Mouse (Mus musculus): Measurements from ENCODE around the gene Ggact. TPM values are rescaled to one million over a fixed set of nuclear protein-coding genes. Genes with fewer than 3 reads are reported as not detected.

Gene Ggact
- polyA plus RNA-seq, 1 experiment from 2014 or later, result 17.0 TPM

DNA sequence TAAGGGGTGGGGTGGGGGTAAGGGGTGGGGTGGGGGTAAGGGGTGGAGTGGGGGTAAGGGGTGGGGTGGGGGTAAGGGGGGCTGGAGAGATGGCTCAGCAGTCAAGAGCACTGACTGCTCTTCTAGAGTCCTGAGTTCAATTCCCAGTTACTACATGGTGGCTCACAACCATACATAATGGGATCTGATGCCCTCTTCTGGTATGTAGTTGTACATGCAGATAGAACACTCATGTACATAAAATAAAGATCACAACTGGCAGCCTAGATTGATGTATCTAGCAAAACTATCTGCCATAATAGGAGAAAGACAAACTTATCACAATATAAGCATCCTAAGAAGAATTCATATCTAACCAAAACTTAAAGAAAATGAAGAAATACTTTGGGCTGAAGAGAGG is 15.0 kb downstream of the Ggact start:
- H3K36me3 ChIP-seq, result no peaks in the 10 kb centered on the region
- H3K4me3 ChIP-seq (replicated peaks), result no peak overlapping the region
- no peak for ATAC-seq (replicated peaks; ENCODE audit: low FRiP score)
- no peaks in the 10 kb centered on the region for H3K27me3 ChIP-seq
- H3K27ac ChIP-seq, result no peak overlapping the region
- no peaks in the 10 kb centered on the region for H3K9me3 ChIP-seq (replicated peaks)
- H3K4me2 ChIP-seq, result no peak overlapping the region
- H3K4me1 ChIP-seq, result peaks cover 26% of the 10 kb centered on the region
- H3K9ac ChIP-seq, result no peak overlapping the region

DNA sequence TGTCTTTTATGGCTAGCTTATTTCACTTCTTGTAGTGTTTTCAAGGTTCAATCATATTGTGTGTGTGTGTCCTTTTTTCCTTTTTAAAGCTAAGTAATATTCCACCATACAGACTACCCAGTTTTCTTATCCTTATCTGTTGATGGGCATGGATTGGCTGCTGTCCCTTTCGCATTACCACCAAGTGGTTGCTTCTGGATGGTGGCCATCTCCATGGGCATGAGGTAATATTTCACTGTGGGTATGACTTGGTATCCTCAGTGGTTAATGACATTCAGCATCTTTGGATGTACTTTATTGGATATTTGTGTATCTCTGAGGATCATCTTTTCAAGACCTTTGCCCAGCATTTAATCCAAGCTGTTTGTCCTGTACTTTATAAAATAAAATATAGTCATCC is 17.5 kb downstream of the Ggact start:
- H3K9ac ChIP-seq, result no peak overlapping the region
- no peaks in the 10 kb centered on the region for H3K9me3 ChIP-seq (replicated peaks)
- H3K27ac ChIP-seq, result no peak overlapping the region
- 90% methylated on average over 1 of the region's 1 CpGs for WGBS
- peaks cover 6% of the 10 kb centered on the region for H3K4me1 ChIP-seq
- no peak overlapping the region for H3K4me2 ChIP-seq
- no peak overlapping the region for H3K4me3 ChIP-seq (replicated peaks)
- H3K36me3 ChIP-seq, result peaks cover 5% of the 10 kb centered on the region; the same call in 1 of the 2 replicates
- H3K27me3 ChIP-seq, result no peaks in the 10 kb centered on the region
- ATAC-seq (replicated peaks; ENCODE audit: low FRiP score), result no peak

DNA sequence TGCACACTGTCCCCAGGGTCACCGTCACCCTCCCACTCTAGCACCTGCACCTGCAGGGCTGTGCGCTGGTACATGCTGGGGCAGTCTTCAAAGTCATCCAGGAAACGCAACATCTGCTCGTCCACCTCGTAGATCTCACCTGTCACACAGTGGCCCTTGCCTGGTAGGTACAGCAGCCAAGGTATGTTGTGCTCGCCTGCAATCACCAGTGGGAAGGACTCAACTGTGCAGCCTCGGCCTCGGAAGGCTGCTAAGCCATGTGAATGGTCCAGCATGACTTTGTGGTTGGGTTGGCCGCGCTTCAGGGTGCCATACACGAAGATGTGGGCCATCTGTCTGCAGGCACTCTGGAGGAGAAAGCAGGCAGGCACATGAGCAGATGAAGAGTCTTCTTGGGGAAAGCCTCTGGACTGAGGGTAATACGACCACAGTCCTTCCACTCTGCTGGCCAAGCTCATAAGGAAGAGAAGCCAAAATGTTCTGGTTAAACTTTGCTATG is 22.0 kb downstream of the Ggact start:
- ATAC-seq (replicated peaks; ENCODE audit: low FRiP score), result no peak
- WGBS, result 89% methylated on average over 12 of the region's 12 CpGs
- Histone ChIP-seq H3K36me3 (peaks cover 5% of the 10 kb centered on the region; the same call in 1 of the 2 replicates), H3K4me2 (no peak overlapping the region), H3K9me3 (replicated peaks) (no peaks in the 10 kb centered on the region), H3K27me3 (no peaks in the 10 kb centered on the region), H3K4me3 (replicated peaks) (no peak overlapping the region), H3K4me1 (no peaks in the 10 kb centered on the region), H3K9ac (no peak overlapping the region), H3K27ac (no peak overlapping the region)

DNA sequence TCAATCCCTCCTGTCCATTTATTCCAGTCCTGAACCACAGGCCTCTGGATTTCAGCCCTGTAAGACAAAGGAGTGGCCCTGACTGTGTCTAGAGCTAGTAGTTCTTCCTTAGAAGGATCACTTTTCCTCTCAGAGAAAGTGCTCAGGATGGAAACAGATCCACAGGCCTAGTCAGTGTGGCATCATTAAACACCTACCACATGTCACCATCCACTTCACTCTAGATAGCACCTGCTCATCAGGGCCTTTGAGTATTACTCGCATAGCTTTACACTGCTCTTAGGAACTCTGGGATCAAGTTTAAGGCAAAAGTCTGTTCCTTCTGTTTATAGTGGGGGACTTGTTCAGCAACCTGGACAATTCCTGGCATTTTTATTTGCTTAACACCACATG is 25.1 kb downstream of the Ggact start:
- Histone ChIP-seq H3K9me3 (replicated peaks) (no peaks in the 10 kb centered on the region), H3K36me3 (peaks cover 5% of the 10 kb centered on the region; the same call in 1 of the 2 replicates), H3K4me3 (replicated peaks) (no peak overlapping the region), H3K27ac (no peak overlapping the region), H3K4me2 (no peak overlapping the region), H3K4me1 (peaks cover 6% of the 10 kb centered on the region), H3K9ac (no peak overlapping the region), H3K27me3 (no peaks in the 10 kb centered on the region)
- WGBS, result 67% methylated on average over 1 of the region's 1 CpGs
- ATAC-seq (replicated peaks; ENCODE audit: low FRiP score), result no peak

DNA sequence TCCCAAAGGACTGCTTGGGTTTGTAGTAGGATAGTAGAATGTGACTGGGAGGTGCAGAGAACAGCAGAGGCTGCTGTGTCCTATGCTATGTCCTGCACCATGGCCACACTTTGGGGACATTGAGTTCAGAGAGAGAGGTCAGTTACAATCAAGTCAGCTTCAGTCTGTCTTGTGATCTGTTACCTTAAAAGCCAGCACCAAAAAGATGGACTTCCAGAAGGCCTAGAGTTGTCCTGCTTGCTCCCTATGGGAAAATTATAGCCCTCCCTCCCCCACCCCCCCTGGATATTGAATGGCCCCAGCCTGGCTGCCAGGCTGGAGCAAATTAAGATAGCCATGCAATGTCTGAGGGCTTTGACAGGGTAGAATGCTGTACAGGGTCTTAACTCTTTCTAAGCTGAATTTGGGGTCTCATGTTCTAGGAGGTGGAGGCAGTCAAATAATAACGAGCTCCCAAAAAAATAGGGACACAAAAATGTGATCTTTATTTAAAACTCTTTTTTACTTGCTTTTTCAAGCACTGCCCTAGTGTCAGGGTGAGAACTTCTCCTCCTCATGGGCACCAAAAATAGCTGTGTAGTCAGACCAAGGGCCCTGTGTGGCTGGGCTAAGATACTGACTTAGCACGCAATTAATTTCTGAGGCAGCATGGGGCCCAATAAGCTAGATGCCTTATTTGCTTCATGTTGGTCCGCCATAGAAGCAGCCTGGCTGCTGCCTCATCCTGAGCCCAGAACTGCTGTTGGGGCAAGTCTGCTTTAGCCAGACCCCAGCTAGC is 25.7 kb downstream of the Ggact start:
- Histone ChIP-seq H3K4me2 (no peak overlapping the region), H3K9ac (no peak overlapping the region), H3K4me3 (replicated peaks) (no peak overlapping the region), H3K27ac (no peak overlapping the region), H3K27me3 (no peaks in the 10 kb centered on the region), H3K36me3 (peaks cover 5% of the 10 kb centered on the region; the same call in 1 of the 2 replicates), H3K4me1 (peaks cover 12% of the 10 kb centered on the region), H3K9me3 (replicated peaks) (no peaks in the 10 kb centered on the region)
- WGBS, result 88% methylated on average over 3 of the region's 3 CpGs
- no peak for ATAC-seq (replicated peaks; ENCODE audit: low FRiP score)

DNA sequence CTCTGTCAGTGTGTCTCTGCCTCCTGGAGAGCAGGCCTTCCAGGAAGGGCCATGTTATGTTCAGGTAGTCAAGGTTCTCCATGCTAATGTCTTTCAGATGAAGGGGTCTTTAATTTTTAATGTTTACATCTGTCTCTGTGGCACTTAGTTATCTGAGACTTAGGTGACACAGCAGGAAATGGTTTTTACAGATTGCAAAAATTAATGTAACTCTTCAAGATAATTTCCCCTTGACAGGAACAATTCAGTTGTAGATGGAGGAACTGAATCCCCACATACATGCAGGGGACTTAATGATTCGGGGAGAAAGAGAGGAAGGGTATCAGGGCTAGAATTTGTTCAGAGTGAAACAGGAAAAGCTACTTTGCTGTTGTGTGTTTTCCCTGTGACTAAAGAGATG is 26.3 kb downstream of the Ggact start:
- H3K4me2 ChIP-seq, result no peak overlapping the region
- no peaks in the 10 kb centered on the region for H3K27me3 ChIP-seq
- H3K9me3 ChIP-seq (replicated peaks), result no peaks in the 10 kb centered on the region
- H3K4me1 ChIP-seq, result peaks cover 18% of the 10 kb centered on the region
- 86% methylated on average over 1 of the region's 1 CpGs for WGBS
- H3K27ac ChIP-seq, result no peak overlapping the region
- H3K36me3 ChIP-seq, result peaks cover 5% of the 10 kb centered on the region; the same call in 1 of the 2 replicates
- ATAC-seq (replicated peaks; ENCODE audit: low FRiP score), result no peak
- H3K9ac ChIP-seq, result no peak overlapping the region
- no peak overlapping the region for H3K4me3 ChIP-seq (replicated peaks)

DNA sequence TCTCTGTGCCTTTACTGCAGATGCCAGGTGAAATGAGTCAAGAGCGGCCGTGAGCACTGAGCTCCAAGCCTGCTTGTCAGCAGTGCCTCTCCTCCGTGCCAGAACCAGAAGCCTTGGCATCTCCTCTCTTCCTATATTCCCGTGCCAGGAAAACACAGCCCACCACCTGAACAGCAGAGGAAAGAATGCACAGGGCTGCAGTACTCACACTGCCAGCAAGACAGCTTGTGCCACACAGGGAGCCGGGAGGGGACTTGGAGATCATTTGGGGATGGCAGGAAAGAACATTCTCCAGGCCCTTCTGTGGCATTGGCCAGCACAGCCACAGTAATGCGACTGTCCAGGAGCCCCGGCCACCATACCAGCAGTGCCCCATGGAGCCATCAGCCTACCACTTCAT is 27.7 kb downstream of the Ggact start:
- Histone ChIP-seq H3K9ac (no peak overlapping the region), H3K27ac (no peak overlapping the region), H3K9me3 (replicated peaks) (no peaks in the 10 kb centered on the region), H3K4me2 (no peak overlapping the region), H3K27me3 (no peaks in the 10 kb centered on the region), H3K4me3 (replicated peaks) (no peak overlapping the region), H3K36me3 (no peaks in the 10 kb centered on the region), H3K4me1 (peaks cover 24% of the 10 kb centered on the region)
- no peak for ATAC-seq (replicated peaks; ENCODE audit: low FRiP score)
- WGBS, result 91% methylated on average over 7 of the region's 7 CpGs

DNA sequence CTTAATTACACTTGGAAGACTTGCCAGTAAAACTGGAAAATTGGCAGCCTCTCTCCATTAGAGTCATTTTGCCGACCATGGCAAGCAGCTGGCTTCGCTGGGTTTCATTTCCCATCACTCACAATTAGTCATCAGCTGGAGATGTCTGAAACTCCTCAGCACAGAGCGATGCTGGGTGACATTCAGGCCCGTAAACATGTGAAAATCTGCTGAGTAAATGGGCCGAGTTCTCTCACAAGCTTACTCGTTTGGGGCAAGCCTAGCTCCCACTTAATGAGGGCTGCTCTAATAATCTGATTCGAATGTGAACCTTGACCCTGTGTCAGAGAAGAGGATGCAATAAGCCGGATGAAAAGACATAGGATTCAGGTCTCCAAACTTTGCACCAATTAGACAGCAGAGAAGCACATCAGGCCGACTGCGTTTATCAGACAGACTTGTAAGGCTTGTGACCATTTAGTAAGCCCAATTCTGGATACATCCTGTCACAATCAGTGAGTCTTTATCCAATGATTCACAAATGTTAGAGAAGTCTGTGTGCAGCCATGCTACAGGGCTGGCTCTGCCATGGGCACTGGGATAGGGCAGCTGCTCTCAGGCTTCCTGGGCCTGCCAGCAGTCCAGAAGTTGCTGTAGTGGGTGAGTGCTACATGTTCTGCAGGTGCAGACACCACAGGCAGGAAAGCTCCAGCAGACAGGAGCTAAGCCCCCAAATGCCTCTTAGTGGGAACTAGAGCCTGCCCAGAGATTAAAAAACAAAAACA is 29.6 kb downstream of the Ggact start:
- Histone ChIP-seq H3K27ac (no peak overlapping the region), H3K9ac (no peak overlapping the region), H3K9me3 (replicated peaks) (no peaks in the 10 kb centered on the region), H3K4me2 (no peak overlapping the region), H3K4me1 (peaks cover 24% of the 10 kb centered on the region), H3K27me3 (no peaks in the 10 kb centered on the region), H3K4me3 (replicated peaks) (no peak overlapping the region), H3K36me3 (no peaks in the 10 kb centered on the region)
- ATAC-seq (replicated peaks; ENCODE audit: low FRiP score), result no peak
- 60% methylated on average over 10 of the region's 10 CpGs for WGBS

DNA sequence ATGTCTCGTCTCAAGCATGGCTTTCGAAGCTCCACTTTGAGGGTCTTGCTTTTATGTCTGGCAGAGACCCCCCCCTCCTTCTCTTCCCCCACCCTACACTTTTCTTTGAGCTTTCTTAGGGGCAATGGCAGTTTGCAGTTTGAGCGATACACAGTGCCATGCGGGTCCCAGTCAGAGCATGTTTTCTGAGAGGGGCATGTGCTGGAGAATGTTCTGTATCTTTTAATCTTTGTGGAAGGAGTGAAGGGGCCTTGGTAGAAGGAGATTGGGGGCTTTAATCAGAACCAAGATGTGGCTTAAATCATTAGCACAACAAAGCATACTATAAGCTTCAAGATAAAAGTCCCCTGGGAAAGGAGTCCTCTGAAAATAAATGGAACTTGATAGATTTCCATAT is 30.1 kb downstream of the Ggact start:
- H3K27me3 ChIP-seq, result no peaks in the 10 kb centered on the region
- no peak overlapping the region for H3K27ac ChIP-seq
- H3K4me1 ChIP-seq, result peaks cover 24% of the 10 kb centered on the region
- WGBS, result 79% methylated on average over 4 of the region's 4 CpGs
- H3K9me3 ChIP-seq (replicated peaks), result no peaks in the 10 kb centered on the region
- no peak overlapping the region for H3K4me2 ChIP-seq
- no peak overlapping the region for H3K9ac ChIP-seq
- H3K4me3 ChIP-seq (replicated peaks), result no peak overlapping the region
- 0 out of 2 replicates have a peak, but pooled peaks have one; percentile 18 for ATAC-seq (replicated peaks; ENCODE audit: low FRiP score)
- no peaks in the 10 kb centered on the region for H3K36me3 ChIP-seq

DNA sequence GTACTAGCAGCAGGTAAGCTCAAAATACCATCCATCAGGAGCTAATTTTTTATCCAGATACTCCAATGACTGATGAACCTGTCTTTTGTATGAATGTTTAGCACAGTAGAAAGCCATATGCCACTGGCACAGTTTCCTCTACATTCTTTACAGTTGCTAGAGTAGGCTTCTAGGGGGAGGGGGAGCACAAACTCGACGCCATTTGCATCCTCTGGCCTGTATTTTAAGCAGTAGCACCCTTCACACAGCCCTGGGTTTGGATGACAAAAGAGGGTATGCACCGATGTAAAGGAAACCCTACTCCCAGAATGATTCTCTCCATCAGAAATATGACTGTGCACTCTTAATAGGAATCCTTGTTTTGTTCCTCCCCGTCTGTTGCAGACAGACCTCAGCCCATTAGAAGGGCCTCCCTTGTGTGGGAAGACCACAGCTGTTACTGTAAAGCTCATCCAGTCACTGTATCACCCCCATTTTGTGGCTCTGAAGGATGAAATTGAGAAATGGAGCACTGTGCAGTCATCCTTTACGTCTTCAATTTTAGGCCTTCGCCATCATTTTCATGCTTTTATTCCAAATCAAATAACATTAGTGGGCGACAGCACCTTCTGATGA is 30.7 kb downstream of the Ggact start:
- no peaks in the 10 kb centered on the region for H3K27me3 ChIP-seq
- no peak for ATAC-seq (replicated peaks; ENCODE audit: low FRiP score)
- no peak overlapping the region for H3K27ac ChIP-seq
- no peak overlapping the region for H3K4me2 ChIP-seq
- H3K9ac ChIP-seq, result no peak overlapping the region
- peaks cover 24% of the 10 kb centered on the region for H3K4me1 ChIP-seq
- H3K9me3 ChIP-seq (replicated peaks), result no peaks in the 10 kb centered on the region
- WGBS, result 82% methylated on average over 7 of the region's 7 CpGs
- H3K36me3 ChIP-seq, result no peaks in the 10 kb centered on the region
- no peak overlapping the region for H3K4me3 ChIP-seq (replicated peaks)

DNA sequence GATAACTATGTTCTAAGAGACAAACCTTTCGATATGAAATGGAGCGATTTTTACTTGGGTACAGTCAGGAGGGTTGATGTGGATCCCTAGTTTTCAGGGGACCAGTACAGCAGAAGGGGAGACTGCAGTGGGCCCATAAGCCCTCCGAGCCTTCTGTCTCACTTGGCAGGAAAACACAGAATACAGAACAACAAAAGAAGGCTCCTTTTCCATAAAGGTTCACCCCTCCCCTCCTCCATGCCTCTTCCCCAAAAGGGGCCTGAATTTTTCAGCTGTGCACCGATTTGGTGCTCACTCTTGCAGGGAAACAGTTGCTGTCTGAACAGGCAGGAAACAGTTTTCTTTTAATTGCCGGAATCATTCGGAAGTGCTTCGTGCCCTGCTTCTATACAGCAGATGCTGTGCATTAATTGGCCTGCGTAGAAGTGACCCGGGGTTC is 31.3 kb downstream of the Ggact start:
- H3K36me3 ChIP-seq, result no peaks in the 10 kb centered on the region
- H3K27me3 ChIP-seq, result no peaks in the 10 kb centered on the region
- H3K4me2 ChIP-seq, result no peak overlapping the region
- peaks cover 24% of the 10 kb centered on the region for H3K4me1 ChIP-seq
- ATAC-seq (replicated peaks; ENCODE audit: low FRiP score), result no peak
- no peak overlapping the region for H3K4me3 ChIP-seq (replicated peaks)
- H3K9me3 ChIP-seq (replicated peaks), result no peaks in the 10 kb centered on the region
- 61% methylated on average over 9 of the region's 9 CpGs for WGBS
- H3K9ac ChIP-seq, result no peak overlapping the region
- H3K27ac ChIP-seq, result no peak overlapping the region

DNA sequence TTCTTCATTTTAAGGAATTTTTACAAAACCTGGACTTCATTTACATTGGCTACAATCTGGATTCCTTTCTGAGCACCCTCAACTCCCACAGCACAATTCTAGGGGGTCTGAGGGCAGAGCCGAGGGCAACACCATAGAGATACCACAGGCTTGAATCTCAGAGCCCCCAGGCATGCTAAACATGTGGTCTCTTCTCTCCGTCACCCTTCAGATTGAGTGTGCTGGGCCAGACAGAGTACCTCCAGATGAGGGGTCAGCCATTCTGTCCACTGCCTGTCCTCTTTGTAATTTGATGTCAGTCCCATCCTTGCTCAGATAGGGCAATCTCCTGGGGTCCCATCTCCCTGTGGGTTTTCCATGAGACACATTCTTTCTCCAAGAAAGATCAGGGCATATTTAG is 31.9 kb downstream of the Ggact start:
- H3K4me3 ChIP-seq (replicated peaks), result no peak overlapping the region
- H3K36me3 ChIP-seq, result no peaks in the 10 kb centered on the region
- WGBS, result 52% methylated on average over 2 of the region's 2 CpGs
- H3K4me1 ChIP-seq, result peaks cover 24% of the 10 kb centered on the region
- no peak for ATAC-seq (replicated peaks; ENCODE audit: low FRiP score)
- no peak overlapping the region for H3K27ac ChIP-seq
- no peaks in the 10 kb centered on the region for H3K27me3 ChIP-seq
- no peak overlapping the region for H3K4me2 ChIP-seq
- no peak overlapping the region for H3K9ac ChIP-seq
- H3K9me3 ChIP-seq (replicated peaks), result no peaks in the 10 kb centered on the region

Measured in kidney, embryonic 15.5 days (tissue).